Mouse (Mus musculus): ENCODE measurements at regions not wholly inside any gene's neighbourhood (a gene's known extent, or its start where the extent isn't known, plus 50 kb on each side); places are given as distances from the start of the nearest gene placed in this dataset.

- TF ChIP-seq CTCF (IDR thresholded peaks at IDR 0.05; ENCODE audit: low read depth, low read length) (no peak), POLR2A (IDR thresholded peaks at IDR 0.05; ENCODE audit: borderline replicate concordance, low read depth, low read length) (no peak)
Measured at GRCm38 (mm10) chr10:87722244-87722643, 135.8 kb upstream of the Igf1 start.
